Mouse (Mus musculus): Measurements from ENCODE around the gene Dok1. TPM values are rescaled to one million over a fixed set of nuclear protein-coding genes. Genes with fewer than 3 reads are reported as not detected.

Dok1 gene
- polyA plus RNA-seq, 1 experiment, result 41.3 TPM

- no peaks in the 10 kb centered on the region for H3K36me3 ChIP-seq (ENCODE audit: control insufficient read depth, insufficient read depth)
- TF ChIP-seq REST (IDR thresholded peaks at IDR 0.05; ENCODE audit: insufficient read depth, insufficient read length), result no peak
- no peak for TF ChIP-seq E2F4 (IDR thresholded peaks at IDR 0.05; ENCODE audit: insufficient read depth)
- no peak for TF ChIP-seq SRF (IDR thresholded peaks at IDR 0.05; ENCODE audit: control insufficient read depth, insufficient read length, low read depth)
- TF ChIP-seq USF1 (IDR thresholded peaks at IDR 0.05; ENCODE audit: low read depth), result no peak
- no peak for TF ChIP-seq POLR2A (IDR thresholded peaks at IDR 0.05; ENCODE audit: insufficient read length, low read depth)
- peak overlapping the region; percentile 44 for H3K4me2 ChIP-seq (ENCODE audit: low read depth)
Observed at GRCm38 (mm10) chr6:83005444-83006011, 27.7 kb downstream of the Dok1 start.

DNA sequence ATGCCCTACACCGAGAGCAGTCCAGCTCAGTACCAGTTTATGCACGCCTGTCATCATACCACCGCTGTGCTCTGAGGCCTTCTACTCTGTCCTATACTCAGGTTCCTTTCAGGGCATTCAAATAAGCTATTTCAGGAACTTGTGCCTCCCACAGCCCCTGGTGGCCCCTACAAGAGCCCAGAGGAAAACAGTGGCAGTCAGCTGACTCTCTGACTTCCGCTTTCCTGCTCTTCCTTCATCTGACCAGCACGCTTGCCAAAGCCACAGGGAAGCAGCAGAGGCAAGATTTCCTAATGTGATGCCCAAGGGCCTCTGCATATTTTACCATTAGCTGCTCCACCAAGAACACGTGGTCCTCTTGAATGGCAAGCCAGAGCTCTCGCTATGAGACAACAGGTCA, 28.4 kb downstream of the Dok1 start:
- H3K4me3 ChIP-seq, result no peak overlapping the region
- H3K4me2 ChIP-seq (ENCODE audit: low read depth), result no peak overlapping the region
- no peaks in the 10 kb centered on the region for H3K36me3 ChIP-seq (ENCODE audit: control insufficient read depth, insufficient read depth)
- H3ac ChIP-seq (ENCODE audit: control insufficient read depth, insufficient read length), result no peak overlapping the region
- no peaks in the 10 kb centered on the region for H3K27me3 ChIP-seq (ENCODE audit: control insufficient read depth, insufficient read depth, insufficient read length)
- TF ChIP-seq POLR2AphosphoS2 (IDR thresholded peaks at IDR 0.05; ENCODE audit: insufficient read length, low read depth), result no peak
- TF ChIP-seq SRF (IDR thresholded peaks at IDR 0.05; ENCODE audit: control insufficient read depth, insufficient read length, low read depth), result no peak
- TF ChIP-seq REST (IDR thresholded peaks at IDR 0.05; ENCODE audit: insufficient read depth, insufficient read length), result no peak
- no peak for TF ChIP-seq TCF3 (IDR thresholded peaks at IDR 0.05; ENCODE audit: insufficient read length, low read depth)
- no peak for TF ChIP-seq E2F4 (IDR thresholded peaks at IDR 0.05; ENCODE audit: insufficient read depth)
- no peak for TF ChIP-seq MYOD1 (IDR thresholded peaks at IDR 0.05; ENCODE audit: control insufficient read depth in 1 of 3, insufficient read length in 2 of 3, low read depth in 2 of 3)
- TF ChIP-seq CEBPB (IDR thresholded peaks at IDR 0.05; ENCODE audit: insufficient read depth, poor library complexity, severe bottlenecking), result no peak
- no peak for TF ChIP-seq USF1 (IDR thresholded peaks at IDR 0.05; ENCODE audit: low read depth)
- no peak for TF ChIP-seq MYOG (IDR thresholded peaks at IDR 0.05; ENCODE audit: control insufficient read depth in 1 of 3, insufficient read depth in 1 of 3, insufficient read length in 2 of 3, low read depth in 2 of 3)
- TF ChIP-seq TCF12 (IDR thresholded peaks at IDR 0.05; ENCODE audit: insufficient read depth, poor library complexity, severe bottlenecking), result no peak
- TF ChIP-seq MAX (IDR thresholded peaks at IDR 0.05; ENCODE audit: low read depth), result no peak
- no peak for TF ChIP-seq POLR2A (IDR thresholded peaks at IDR 0.05; ENCODE audit: insufficient read length, low read depth)
- no peaks in the 10 kb centered on the region for H3K79me2 ChIP-seq (ENCODE audit: control insufficient read depth, insufficient read depth)

More at GRCm38 (mm10) chr6:83005444-83006011, 27.7 kb downstream of the Dok1 start:
- Histone ChIP-seq H3K4me3 (no peak overlapping the region), H3K27me3 (ENCODE audit: control insufficient read depth, insufficient read depth, insufficient read length) (no peaks in the 10 kb centered on the region), H3ac (ENCODE audit: control insufficient read depth, insufficient read length) (no peak overlapping the region), H3K79me2 (ENCODE audit: control insufficient read depth, insufficient read depth) (no peaks in the 10 kb centered on the region)

GRCm38 (mm10) chr6:83004309-83004708, 29.0 kb downstream of the Dok1 start:
- no peak for TF ChIP-seq MAX (IDR thresholded peaks at IDR 0.05; ENCODE audit: low read depth)
- TF ChIP-seq E2F4 (IDR thresholded peaks at IDR 0.05; ENCODE audit: insufficient read depth), result no peak
- no peak for TF ChIP-seq CEBPB (IDR thresholded peaks at IDR 0.05; ENCODE audit: insufficient read depth, poor library complexity, severe bottlenecking)
- TF ChIP-seq USF1 (IDR thresholded peaks at IDR 0.05; ENCODE audit: low read depth), result no peak
- no peak for TF ChIP-seq REST (IDR thresholded peaks at IDR 0.05; ENCODE audit: insufficient read depth, insufficient read length)
- no peak for TF ChIP-seq TCF12 (IDR thresholded peaks at IDR 0.05; ENCODE audit: insufficient read depth, poor library complexity, severe bottlenecking)
- no peak for TF ChIP-seq MYOD1 (IDR thresholded peaks at IDR 0.05; ENCODE audit: control insufficient read depth in 1 of 3, insufficient read length in 2 of 3, low read depth in 2 of 3)
- Histone ChIP-seq H3K79me2 (ENCODE audit: control insufficient read depth, insufficient read depth) (no peaks in the 10 kb centered on the region), H3K4me3 (no peak overlapping the region), H3K4me2 (ENCODE audit: low read depth) (no peak overlapping the region), H3K36me3 (ENCODE audit: control insufficient read depth, insufficient read depth) (no peaks in the 10 kb centered on the region), H3K27me3 (ENCODE audit: control insufficient read depth, insufficient read depth, insufficient read length) (no peaks in the 10 kb centered on the region), H3ac (ENCODE audit: control insufficient read depth, insufficient read length) (no peak overlapping the region)

DNA sequence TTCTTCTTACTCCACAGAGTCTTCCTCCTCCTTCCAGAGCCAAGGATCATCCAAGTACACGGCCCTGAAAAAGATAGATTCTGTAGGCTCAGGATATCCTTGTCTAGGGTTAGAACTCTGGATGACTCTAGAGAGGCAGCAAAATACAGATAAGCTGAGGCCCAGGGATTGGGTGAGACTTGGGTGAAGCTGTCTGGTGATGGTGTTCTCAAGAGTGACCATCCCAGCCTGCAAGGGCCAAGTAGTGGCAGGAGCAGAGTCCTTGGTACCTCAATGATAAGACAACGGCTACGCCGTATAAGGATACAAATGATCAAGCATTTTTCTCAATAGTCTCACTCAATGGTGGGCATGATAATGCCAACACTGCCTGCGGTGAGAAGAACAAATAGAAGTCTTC, 29.4 kb downstream of the Dok1 start:
- H3K4me3 ChIP-seq, result no peak overlapping the region
- no peaks in the 10 kb centered on the region for H3K79me2 ChIP-seq (ENCODE audit: control insufficient read depth, insufficient read depth)
- TF ChIP-seq MYOG (IDR thresholded peaks at IDR 0.05; ENCODE audit: control insufficient read depth in 1 of 3, insufficient read depth in 1 of 3, insufficient read length in 2 of 3, low read depth in 2 of 3) (no peak), TCF3 (IDR thresholded peaks at IDR 0.05; ENCODE audit: insufficient read length, low read depth) (no peak), REST (IDR thresholded peaks at IDR 0.05; ENCODE audit: insufficient read depth, insufficient read length) (no peak), SRF (IDR thresholded peaks at IDR 0.05; ENCODE audit: control insufficient read depth, insufficient read length, low read depth) (no peak)
- H3ac ChIP-seq (ENCODE audit: control insufficient read depth, insufficient read length), result no peak overlapping the region
- H3K4me2 ChIP-seq (ENCODE audit: low read depth), result no peak overlapping the region
- H3K27me3 ChIP-seq (ENCODE audit: control insufficient read depth, insufficient read depth, insufficient read length), result no peaks in the 10 kb centered on the region
- no peaks in the 10 kb centered on the region for H3K36me3 ChIP-seq (ENCODE audit: control insufficient read depth, insufficient read depth)

DNA sequence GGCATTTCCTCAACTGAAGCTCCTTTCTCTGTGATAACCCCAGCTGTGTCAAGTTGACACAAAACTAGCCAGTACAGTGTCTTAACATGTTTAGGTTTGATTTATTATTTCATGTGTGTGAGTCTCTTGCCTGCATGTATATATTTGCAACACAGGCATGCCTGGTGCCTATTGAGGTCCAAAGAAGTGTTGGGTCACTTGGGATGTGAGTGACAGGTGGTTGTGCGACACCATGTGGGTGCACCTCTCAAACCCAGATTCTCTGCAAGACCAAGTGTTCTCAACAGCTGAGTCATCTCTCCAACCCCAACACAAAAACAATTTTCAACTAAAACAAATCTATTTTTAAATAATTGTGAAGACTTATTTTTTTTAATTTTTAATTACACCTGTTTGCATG, 30.2 kb downstream of the Dok1 start:
- H3K36me3 ChIP-seq (ENCODE audit: control insufficient read depth, insufficient read depth), result no peaks in the 10 kb centered on the region
- H3K79me2 ChIP-seq (ENCODE audit: control insufficient read depth, insufficient read depth), result no peaks in the 10 kb centered on the region
- H3K27me3 ChIP-seq (ENCODE audit: control insufficient read depth, insufficient read depth, insufficient read length), result no peaks in the 10 kb centered on the region
- no peak overlapping the region for H3ac ChIP-seq (ENCODE audit: control insufficient read depth, insufficient read length)
- H3K4me3 ChIP-seq, result no peak overlapping the region
- TF ChIP-seq SRF (IDR thresholded peaks at IDR 0.05; ENCODE audit: control insufficient read depth, insufficient read length, low read depth) (no peak), MYOD1 (IDR thresholded peaks at IDR 0.05; ENCODE audit: control insufficient read depth in 1 of 3, insufficient read length in 2 of 3, low read depth in 2 of 3) (peak in 1 of 3 experiments; percentile 56)
- no peak overlapping the region for H3K4me2 ChIP-seq (ENCODE audit: low read depth)
